Mouse (Mus musculus) cerebellum, adult 2 months (tissue): ENCODE data around the gene 1700122O11Rik.

Experiments used
- CTCF ChIP-seq: fragments of 200-500 bp; IDR thresholded peaks from 2 replicates; pipeline ENCODE4 v1.5.1; 2011; ENCODE audit warnings: low read depth, mild to moderate bottlenecking, control low read depth, low read length, moderate library complexity, borderline replicate concordance; ENCODE audit not compliant: insufficient read depth
- POLR2A ChIP-seq: fragments of 200-500 bp; IDR thresholded peaks from 2 replicates; pipeline ENCODE4 v1.6.1; 2011; ENCODE audit warnings: low read length, control low read depth, borderline replicate concordance; ENCODE audit not compliant: insufficient read depth

DNA sequence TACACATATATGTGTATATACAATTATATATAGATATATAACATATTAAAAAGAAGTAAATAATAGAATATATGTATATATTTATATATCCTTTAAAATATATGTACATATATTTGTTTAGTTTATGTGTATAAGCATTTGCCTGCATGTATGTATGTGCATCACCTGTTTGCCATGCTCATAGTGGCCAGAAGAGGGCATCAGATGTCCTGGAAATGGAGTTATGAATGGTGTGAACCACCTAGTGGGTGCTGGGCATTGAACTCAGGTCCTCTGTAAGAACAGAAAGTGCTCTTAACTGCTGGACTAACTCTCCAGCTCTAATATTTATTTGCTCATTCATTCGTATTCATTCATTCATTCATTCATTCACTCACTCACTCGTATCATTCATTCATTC, 15.6 kb upstream of the 1700122O11Rik start:
- no peak for TF ChIP-seq CTCF
- TF ChIP-seq POLR2A: no peak
